In the genomic region with DNA sequence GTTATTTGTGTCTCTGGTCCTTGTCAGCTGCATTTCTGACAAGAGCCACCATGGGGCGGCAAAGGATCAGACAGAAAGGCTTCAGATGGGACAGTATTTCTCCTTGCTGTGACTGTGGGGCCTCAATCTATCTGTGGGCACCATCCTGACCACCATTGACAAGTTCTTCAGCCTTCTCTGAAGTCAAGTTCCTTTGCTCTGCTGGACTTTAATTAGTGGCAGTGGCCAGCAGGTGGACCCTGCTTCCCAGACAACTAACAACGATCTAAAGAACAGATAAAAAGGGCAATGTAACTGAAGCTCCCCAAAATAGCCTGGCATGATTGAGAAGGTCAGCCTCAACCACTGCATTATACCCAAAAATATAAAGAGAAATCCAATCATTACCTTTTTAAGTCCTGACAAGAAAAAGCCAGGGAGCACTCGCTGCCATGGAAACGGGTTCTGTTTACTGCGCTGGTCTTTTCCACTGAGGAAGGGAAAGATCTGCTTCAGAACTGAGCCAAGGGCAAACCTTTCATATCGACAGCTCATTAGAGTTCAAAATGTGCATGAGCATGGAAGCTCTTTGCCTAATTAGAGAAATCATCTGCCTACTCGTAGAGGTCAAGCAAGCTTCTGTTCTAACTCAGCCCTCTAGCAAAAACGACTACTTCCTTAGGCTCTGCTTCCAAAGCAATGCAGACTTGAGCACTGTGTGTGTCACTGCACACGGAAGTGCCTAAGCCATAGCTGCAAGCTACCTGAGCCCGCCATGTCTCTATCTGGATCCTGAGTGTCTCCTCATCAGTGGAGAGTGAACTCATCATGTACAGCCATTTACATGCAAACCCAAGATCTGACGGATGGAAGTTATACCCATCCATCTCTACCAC, we compare ENCODE assay signal across 8 mouse cellular contexts.
DNase-seq lines count a peak whose midpoint lies in the region; ATAC-seq and TF ChIP-seq lines count a peak whose summit lies in the region.

No protein-coding gene starts in this region.

- H3K9me3 ChIP-seq in lung, embryonic 14.5 days (ENCODE audit: low read depth, low read length), result no peaks in the 10 kb centered on the region
- H3K9me3 ChIP-seq in forebrain, embryonic 12.5 days, result no peaks in the 10 kb centered on the region
- H3K9me3 ChIP-seq in stomach, postnatal 0 days (ENCODE audit: control insufficient read depth, low read length), result no peaks in the 10 kb centered on the region

- 76% methylated on average over 11 of the region's 11 CpGs for WGBS in lung, embryonic 14.5 days
- WGBS in forebrain, embryonic 12.5 days, result 72% methylated on average over 11 of the region's 11 CpGs
- 79% methylated on average over 11 of the region's 11 CpGs for WGBS in stomach, postnatal 0 days

- intact Hi-C loops in gastrocnemius, adult 2 months (cut with DNase I), result no loop called here

- no peak overlapping the region for H3K9ac ChIP-seq in lung, embryonic 14.5 days
- no peak overlapping the region for H3K9ac ChIP-seq in forebrain, embryonic 12.5 days
- no peak overlapping the region for H3K9ac ChIP-seq in stomach, postnatal 0 days (ENCODE audit: low read length)

- H3K36me3 ChIP-seq in lung, embryonic 14.5 days (ENCODE audit: insufficient read depth), result no peaks in the 10 kb centered on the region
- no peaks in the 10 kb centered on the region for H3K36me3 ChIP-seq in forebrain, embryonic 12.5 days (replicated peaks)
- H3K36me3 ChIP-seq in stomach, postnatal 0 days (ENCODE audit: control insufficient read depth, insufficient read depth, low read length), result no peaks in the 10 kb centered on the region

- no peak overlapping the region for H3K4me3 ChIP-seq in lung, embryonic 14.5 days (ENCODE audit: low read depth, low read length)
- no peak overlapping the region for H3K4me3 ChIP-seq in forebrain, embryonic 12.5 days (replicated peaks)
- H3K4me3 ChIP-seq in stomach, postnatal 0 days (ENCODE audit: low read depth, low read length), result no peak overlapping the region
- H3K4me3 ChIP-seq in gastrocnemius, adult 2 months, result no peak overlapping the region

- H3K27ac ChIP-seq in lung, embryonic 14.5 days (ENCODE audit: low read depth), result no peak overlapping the region
- no peak overlapping the region for H3K27ac ChIP-seq in forebrain, embryonic 12.5 days
- H3K27ac ChIP-seq in stomach, postnatal 0 days (replicated peaks), result no peak overlapping the region
- H3K27ac ChIP-seq in gastrocnemius, adult 2 months, result no peak overlapping the region

- TF ChIP-seq CTCF in lung, embryonic 14.5 days (IDR thresholded peaks at IDR 0.05; ENCODE audit: low read depth), result peak; percentile 23
- TF ChIP-seq CTCF in stomach, postnatal 0 days (IDR thresholded peaks at IDR 0.05; ENCODE audit: low read depth), result peak; percentile 66
- TF ChIP-seq CTCF in gastrocnemius, adult 2 months (IDR thresholded peaks at IDR 0.05), result no peak

- H3K27me3 ChIP-seq in lung, embryonic 14.5 days (ENCODE audit: insufficient read depth, low read length), result no peaks in the 10 kb centered on the region
- no peaks in the 10 kb centered on the region for H3K27me3 ChIP-seq in forebrain, embryonic 12.5 days
- no peaks in the 10 kb centered on the region for H3K27me3 ChIP-seq in stomach, postnatal 0 days (ENCODE audit: control insufficient read depth, insufficient read depth, low read length)

- no peak for ATAC-seq in lung, embryonic 14.5 days (ENCODE audit: insufficient read depth)
- ATAC-seq in forebrain, embryonic 12.5 days (ENCODE audit: low FRiP score), result peak; percentile 55; the same call in 1 of the 2 replicates
- no peak for ATAC-seq in stomach, postnatal 0 days (ENCODE audit: low FRiP score, low TSS enrichment)

- no peak for TF ChIP-seq EP300 in stomach, postnatal 0 days (optimal IDR thresholded peaks at IDR 0.05)

- peak; percentile 8 for DNase-seq in lung, embryonic 14.5 days
- no peak for DNase-seq in lung, postnatal 25 days (ENCODE audit: low spot score)
- DNase-seq in brain, adult 2 months (ENCODE audit: low read depth, low spot score), result peak; percentile 67
- DNase-seq in layer of hippocampus, postnatal 36 days, result peak; percentile 28 to 35
- peak; percentile 13 for DNase-seq in stomach, postnatal 0 days (ENCODE audit: low spot score)
- DNase-seq in thymus, postnatal 25 days, result no peak
- DNase-seq in gastrocnemius, adult 2 months, result no peak

- H3K4me2 ChIP-seq in lung, embryonic 14.5 days, result no peak overlapping the region
- H3K4me2 ChIP-seq in forebrain, embryonic 12.5 days, result no peak overlapping the region
- H3K4me2 ChIP-seq in stomach, postnatal 0 days (replicated peaks; ENCODE audit: low read depth), result no peak overlapping the region

- no peaks in the 10 kb centered on the region for H3K4me1 ChIP-seq in lung, embryonic 14.5 days (ENCODE audit: insufficient read depth)
- no peaks in the 10 kb centered on the region for H3K4me1 ChIP-seq in forebrain, embryonic 12.5 days
- no peaks in the 10 kb centered on the region for H3K4me1 ChIP-seq in stomach, postnatal 0 days (replicated peaks; ENCODE audit: control insufficient read depth, insufficient read depth)

Comparison
In these comparisons a context has a peak if more than half of its experiments do, and no peak if none do; other contexts are left out.
1. DNase-seq: peak in lung, embryonic 14.5 days (single experiment), brain, adult 2 months (single experiment), layer of hippocampus, postnatal 36 days (2 of 2) and stomach, postnatal 0 days (single experiment); none in lung, postnatal 25 days (single experiment), thymus, postnatal 25 days (single experiment) and gastrocnemius, adult 2 months (single experiment).